Mouse (Mus musculus) forebrain, embryonic 16.5 days (tissue): ENCODE measurements around the gene Nrg4. TPM values are rescaled to one million over a fixed set of nuclear protein-coding genes. Genes with fewer than 3 reads are reported as not detected.

ENCODE experiments used
- ATAC-seq: fragments of 200-750 bp; cut with Nextera tagmentation; 2 replicates; pipeline ENCODE4 v1.8.0; 2017; ENCODE audit warnings: mild to moderate bottlenecking, moderate library complexity
- H3K27ac ChIP-seq: fragments of 300-500 bp; sonication (generic); 2 replicates; pipeline ENCODE4 v1.5.1; 2014; ENCODE audit warnings: low read length, control low read depth
- H3K27me3 ChIP-seq: fragments of 300-500 bp; sonication (generic); replicated peaks from 2 replicates; pipeline ENCODE4 v1.6.1; 2014; ENCODE audit warnings: low read length; ENCODE audit not compliant: control insufficient read depth, insufficient read depth
- H3K36me3 ChIP-seq: fragments of 300-500 bp; sonication (generic); 2 replicates; pipeline ENCODE4 v1.6.1; 2014; ENCODE audit not compliant: control insufficient read depth, insufficient read depth
- H3K4me1 ChIP-seq: fragments of 300-500 bp; sonication (generic); replicated peaks from 2 replicates; pipeline ENCODE4 v1.6.1; 2014; ENCODE audit warnings: low read length; ENCODE audit not compliant: control insufficient read depth, insufficient read depth
- H3K4me2 ChIP-seq: fragments of 300-500 bp; sonication (generic); 2 replicates; pipeline ENCODE4 v1.6.1; 2014; ENCODE audit warnings: mild to moderate bottlenecking, low read length, control low read depth
- H3K4me3 ChIP-seq: fragments of 300-500 bp; sonication (generic); replicated peaks from 2 replicates; pipeline ENCODE4 v1.5.1; 2014; ENCODE audit warnings: mild to moderate bottlenecking, low read length, control low read depth
- H3K9ac ChIP-seq: fragments of 300-500 bp; sonication (generic); replicated peaks from 2 replicates; pipeline ENCODE4 v1.6.1; 2014; ENCODE audit warnings: low read depth, low read length, control low read depth
- H3K9me3 ChIP-seq: fragments of 300-500 bp; sonication (generic); 2 replicates; pipeline ENCODE4 v1.6.1; 2016; ENCODE audit warnings: low read length; ENCODE audit not compliant: control insufficient read depth
- WGBS: fragments of 180-500 bp; shearing (Covaris S2); extraction: QIAGEN DNeasy Blood & Tissue Kit; methylation state at CpG from one replicate; pipeline ENCODE4 v1.1.7; 2014; 5-methylcytosine and 5-hydroxymethylcytosine counted together
- polyA plus RNA-seq: library from polyadenylated mRNA; unstranded; fragments of >200 nt; fragmentation: Nextera tagmentation; extraction: Ambion mirVana; gene quantifications from 2 replicates; pipeline ENCODE4 v1.2.1, GENCODE M21; 2015

Nrg4 gene
- 0.98 and 1.6 TPM in 2 replicates for polyA plus RNA-seq

DNA sequence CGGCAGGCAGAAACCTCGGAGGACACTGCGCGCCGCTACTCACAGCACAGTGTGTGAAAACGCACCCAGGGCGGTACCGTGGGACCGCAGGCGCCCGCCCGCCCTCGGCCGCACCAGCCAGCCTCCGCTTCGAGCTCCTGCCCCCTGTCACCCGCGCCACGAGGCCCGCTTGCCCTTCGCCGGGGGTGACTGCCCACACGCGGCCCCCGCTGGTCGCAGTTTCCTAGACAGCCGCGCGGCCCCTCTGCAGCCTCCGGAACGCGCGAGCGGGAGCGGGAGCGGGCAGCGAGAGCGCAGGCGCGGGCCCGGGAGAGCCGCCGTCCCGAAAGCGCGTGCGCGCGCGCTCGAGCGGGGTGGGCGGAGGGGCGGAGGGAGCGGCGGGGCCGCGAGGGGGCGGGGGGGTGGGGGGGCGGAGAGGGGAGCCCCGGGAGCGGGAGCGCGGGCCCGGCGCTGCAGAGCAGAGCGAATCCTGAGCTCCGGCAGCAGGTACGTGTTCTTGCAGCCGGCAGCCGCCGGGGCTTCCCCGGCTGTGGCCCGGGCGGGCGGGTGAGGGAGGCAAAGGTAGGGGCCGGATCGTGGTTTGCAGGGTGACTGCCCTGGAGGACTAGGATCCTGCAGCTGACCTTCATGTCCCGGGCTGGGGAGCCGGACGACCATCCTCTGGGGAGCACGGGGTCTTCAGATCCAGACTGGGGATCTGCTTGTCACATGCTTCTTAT lies at the start of gene Nrg4, which contains the start of gene Tmem266:
Gene Nrg4, minus strand, starts transcription at position 330 of the 719 bp plus-strand sequence.
Gene Tmem266, plus strand, starts transcription at position 399 of the 719 bp plus-strand sequence.
- peaks cover 10% of the 10 kb centered on the region for H3K4me1 ChIP-seq
- H3K9ac ChIP-seq: peak within 1 kb of the TSS; percentile 92
- peak within 1 kb of the TSS; percentile 37; the same call in 1 of the 2 replicates for H3K27ac ChIP-seq
- H3K4me3 ChIP-seq: peak within 1 kb of the TSS; percentile 89
- peak; percentile 92 for ATAC-seq
- H3K27me3 ChIP-seq: peaks cover 5% of the 10 kb centered on the region
- WGBS: under 1% methylated on average over 57 of the region's 82 CpGs
- no peaks in the 10 kb centered on the region for H3K9me3 ChIP-seq
- peak within 1 kb of the TSS; percentile 72 for H3K4me2 ChIP-seq
- H3K36me3 ChIP-seq: no peaks in the 10 kb centered on the region

DNA sequence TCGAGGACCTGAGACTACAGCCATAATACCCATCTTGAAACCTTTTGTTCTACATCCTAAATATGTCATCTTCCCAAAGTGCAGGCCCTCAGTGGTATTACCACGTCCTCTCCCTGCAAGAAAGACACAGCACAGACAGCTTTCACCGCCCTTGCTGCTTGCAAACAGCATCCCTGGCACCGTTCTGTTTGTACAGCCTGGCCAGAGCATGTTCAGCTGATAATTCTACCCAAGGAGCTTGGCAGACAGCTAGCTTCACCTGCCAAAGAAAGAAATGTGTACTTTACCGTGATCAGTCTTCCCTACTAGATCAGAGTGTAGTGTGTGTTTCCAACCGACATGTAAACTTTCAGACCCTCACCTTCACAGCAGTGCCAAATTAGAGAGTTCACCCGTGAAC lies 45.3 kb upstream of the Nrg4 start:
- ATAC-seq: no peak
- H3K4me3 ChIP-seq: no peak overlapping the region
- no peaks in the 10 kb centered on the region for H3K36me3 ChIP-seq
- no peaks in the 10 kb centered on the region for H3K4me1 ChIP-seq
- WGBS: 75% methylated on average over 7 of the region's 7 CpGs
- no peaks in the 10 kb centered on the region for H3K27me3 ChIP-seq
- no peak overlapping the region for H3K4me2 ChIP-seq
- H3K9me3 ChIP-seq: no peaks in the 10 kb centered on the region
- no peak overlapping the region for H3K27ac ChIP-seq
- no peak overlapping the region for H3K9ac ChIP-seq

DNA sequence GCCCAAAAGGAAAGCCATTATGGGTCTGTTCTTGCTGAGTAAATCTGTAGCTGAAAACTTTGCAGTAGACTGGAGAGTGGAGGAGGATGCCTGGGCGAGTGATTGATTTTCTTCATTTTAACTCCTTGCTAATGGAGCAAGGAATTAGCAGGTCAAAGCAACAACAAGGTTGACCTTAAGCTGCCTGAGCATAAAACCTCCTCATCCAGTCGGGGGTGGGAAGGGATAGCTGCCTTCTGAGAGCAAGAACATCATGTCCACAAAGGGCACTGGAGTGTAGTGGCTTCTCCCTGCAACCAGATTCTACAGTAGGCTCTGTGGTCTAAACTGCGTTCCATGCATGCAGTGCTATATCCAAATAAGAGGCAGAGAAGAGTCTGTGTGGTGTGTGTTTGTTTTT lies 41.4 kb upstream of the Nrg4 start:
- H3K9ac ChIP-seq: no peak overlapping the region
- no peaks in the 10 kb centered on the region for H3K36me3 ChIP-seq
- ATAC-seq: no peak
- H3K27me3 ChIP-seq: no peaks in the 10 kb centered on the region
- H3K27ac ChIP-seq: no peak overlapping the region
- no peak overlapping the region for H3K4me3 ChIP-seq
- 64% methylated on average over 3 of the region's 3 CpGs for WGBS
- no peaks in the 10 kb centered on the region for H3K4me1 ChIP-seq
- no peak overlapping the region for H3K4me2 ChIP-seq
- H3K9me3 ChIP-seq: no peaks in the 10 kb centered on the region

DNA sequence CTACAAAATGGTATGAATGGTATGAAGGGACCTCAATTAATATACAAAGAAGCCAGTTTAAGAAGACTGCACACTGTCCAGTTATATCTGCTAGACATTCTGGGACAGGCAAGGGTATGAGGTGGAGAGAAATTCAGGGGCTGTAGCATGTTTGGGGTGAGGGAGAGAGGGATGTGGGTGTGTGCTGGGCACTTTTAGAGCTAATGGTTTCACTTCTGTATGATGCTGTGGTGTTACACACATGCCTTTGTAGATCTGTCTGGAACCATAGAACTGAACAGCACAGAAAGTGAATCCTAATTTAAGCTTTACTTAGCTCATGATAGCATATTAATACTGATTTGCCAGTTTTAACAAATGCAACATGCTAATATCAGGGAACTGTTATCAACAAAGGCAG lies 37.1 kb upstream of the Nrg4 start:
- no peaks in the 10 kb centered on the region for H3K9me3 ChIP-seq
- ATAC-seq: no peak
- no peak overlapping the region for H3K4me2 ChIP-seq
- no peaks in the 10 kb centered on the region for H3K36me3 ChIP-seq
- H3K9ac ChIP-seq: no peak overlapping the region
- H3K27ac ChIP-seq: no peak overlapping the region
- H3K27me3 ChIP-seq: no peaks in the 10 kb centered on the region
- H3K4me1 ChIP-seq: no peaks in the 10 kb centered on the region
- H3K4me3 ChIP-seq: no peak overlapping the region

DNA sequence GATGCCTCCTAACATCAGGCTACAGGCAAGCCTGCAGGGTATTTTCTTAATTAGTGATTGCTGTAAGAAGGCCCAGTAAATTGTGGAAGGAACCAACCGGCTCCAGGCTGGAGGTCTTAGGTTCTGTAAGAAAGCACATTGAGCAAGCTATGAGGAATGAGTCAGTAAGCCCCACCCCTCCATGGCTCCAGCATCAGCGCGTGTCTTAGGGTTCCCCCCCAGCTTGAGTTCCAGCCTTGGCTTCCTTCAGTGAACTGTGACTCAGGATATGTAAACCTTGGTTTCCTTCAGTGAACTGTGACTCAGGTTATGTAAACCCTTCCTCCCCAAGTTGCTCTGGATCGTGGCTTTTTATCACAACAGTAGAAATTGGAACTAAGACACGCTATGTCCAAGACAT lies 35.3 kb upstream of the Nrg4 start:
- no peak overlapping the region for H3K27ac ChIP-seq
- WGBS: 85% methylated on average over 5 of the region's 5 CpGs
- no peaks in the 10 kb centered on the region for H3K9me3 ChIP-seq
- ATAC-seq: no peak
- no peaks in the 10 kb centered on the region for H3K27me3 ChIP-seq
- H3K4me3 ChIP-seq: no peak overlapping the region
- H3K36me3 ChIP-seq: no peaks in the 10 kb centered on the region
- H3K9ac ChIP-seq: no peak overlapping the region
- H3K4me2 ChIP-seq: no peak overlapping the region
- no peaks in the 10 kb centered on the region for H3K4me1 ChIP-seq

DNA sequence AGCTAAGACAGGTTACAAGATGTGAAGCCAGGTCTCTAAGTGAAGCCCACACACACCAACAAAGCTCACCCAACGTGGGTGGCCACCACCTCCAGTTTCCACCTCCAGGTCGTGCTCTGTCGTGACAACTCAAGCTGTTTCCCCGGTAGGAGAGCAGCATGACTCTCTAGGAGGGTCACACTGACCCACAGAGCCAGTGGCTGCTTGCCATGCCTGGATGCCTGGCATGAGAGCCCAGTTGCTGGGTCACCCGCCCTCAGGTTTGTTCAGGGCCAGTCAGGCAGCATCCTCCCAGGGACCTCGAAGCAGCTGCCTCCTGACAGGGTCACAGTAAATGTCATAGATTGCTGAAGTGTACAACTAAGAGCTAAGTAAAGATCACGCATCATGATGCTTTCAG lies 34.2 kb upstream of the Nrg4 start:
- no peak overlapping the region for H3K9ac ChIP-seq
- H3K4me3 ChIP-seq: no peak overlapping the region
- no peak overlapping the region for H3K27ac ChIP-seq
- H3K4me2 ChIP-seq: no peak overlapping the region
- no peaks in the 10 kb centered on the region for H3K9me3 ChIP-seq
- H3K36me3 ChIP-seq: no peaks in the 10 kb centered on the region
- no peak for ATAC-seq
- H3K4me1 ChIP-seq: no peaks in the 10 kb centered on the region
- 67% methylated on average over 7 of the region's 7 CpGs for WGBS
- H3K27me3 ChIP-seq: no peaks in the 10 kb centered on the region

DNA sequence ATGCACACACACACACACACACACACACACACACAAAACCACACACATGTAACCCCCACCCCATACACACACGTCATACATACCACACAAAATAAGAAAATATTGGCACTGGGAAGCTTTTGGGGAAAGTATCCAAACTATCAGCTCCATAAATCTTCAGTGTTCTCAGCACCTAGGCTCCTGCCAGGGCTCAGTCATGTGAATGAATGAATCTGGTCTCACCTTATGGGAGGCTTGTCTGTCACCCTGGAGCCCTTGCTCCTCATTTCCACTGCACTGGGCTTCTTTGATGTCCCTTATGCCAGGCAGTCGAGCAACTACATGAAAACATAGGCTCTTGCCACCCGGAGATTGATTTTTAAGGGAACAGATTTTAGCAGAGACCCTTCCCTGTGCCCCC lies 33.7 kb upstream of the Nrg4 start:
- Histone ChIP-seq H3K4me2 (no peak overlapping the region), H3K27ac (no peak overlapping the region), H3K9me3 (no peaks in the 10 kb centered on the region), H3K36me3 (no peaks in the 10 kb centered on the region), H3K27me3 (no peaks in the 10 kb centered on the region), H3K4me3 (no peak overlapping the region), H3K9ac (no peak overlapping the region), H3K4me1 (peaks cover under 1% of the 10 kb centered on the region; the same call in 1 of the 2 replicates)
- no peak for ATAC-seq
- WGBS: 85% methylated on average over 3 of the region's 3 CpGs

DNA sequence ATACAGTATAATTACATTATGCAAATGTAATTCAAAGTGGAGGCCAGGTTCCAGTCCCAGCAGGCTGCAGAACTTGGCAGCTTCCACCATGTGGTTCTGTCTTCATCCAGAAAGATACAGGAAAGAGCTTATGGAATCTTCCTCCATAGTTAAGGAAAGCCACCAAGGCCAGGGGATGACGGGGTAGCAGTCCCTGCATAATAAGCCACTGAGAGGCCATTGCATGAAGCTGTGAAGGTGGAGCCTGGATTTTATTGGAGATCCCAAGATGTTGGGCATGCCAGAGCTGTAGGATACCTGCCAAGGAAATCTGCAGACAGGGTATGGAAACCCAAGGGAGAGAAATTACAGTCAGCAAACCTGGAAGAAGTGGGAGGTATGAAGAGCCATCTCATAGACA lies 30.5 kb upstream of the Nrg4 start:
- Histone ChIP-seq H3K9ac (no peak overlapping the region), H3K36me3 (no peaks in the 10 kb centered on the region), H3K4me1 (peaks cover 4% of the 10 kb centered on the region; the same call in 1 of the 2 replicates), H3K4me2 (no peak overlapping the region), H3K27me3 (no peaks in the 10 kb centered on the region), H3K9me3 (no peaks in the 10 kb centered on the region), H3K4me3 (no peak overlapping the region), H3K27ac (no peak overlapping the region; the same call in 1 of the 2 replicates)
- 65% methylated on average over 1 of the region's 1 CpGs for WGBS
- ATAC-seq: no peak

DNA sequence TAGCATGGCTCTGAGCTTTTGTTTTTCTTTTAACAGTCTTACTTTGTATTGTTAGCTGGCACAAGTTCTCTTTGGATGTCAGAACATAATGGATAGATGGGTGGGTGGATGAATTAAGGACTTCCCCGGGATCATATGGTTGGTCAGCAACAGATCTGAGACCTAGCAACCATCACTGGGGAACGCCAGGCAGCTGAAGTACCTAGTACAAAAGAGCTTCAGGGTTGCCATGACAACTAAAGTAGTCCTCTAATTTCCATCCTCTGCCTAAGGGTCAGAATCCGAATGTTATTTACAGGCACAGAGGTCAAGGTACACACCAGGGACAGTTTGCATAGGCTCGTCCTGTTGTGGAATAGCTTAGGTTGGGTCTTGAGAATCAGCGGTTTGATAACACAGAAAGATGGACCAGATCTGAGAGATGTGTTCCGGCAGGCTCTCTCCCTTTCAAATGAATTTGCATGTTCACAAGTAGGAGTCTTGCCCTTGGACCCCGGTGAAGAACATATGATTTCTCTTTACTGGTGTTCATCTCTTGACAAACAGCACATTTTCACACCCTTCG lies 28.7 kb upstream of the Nrg4 start:
- Histone ChIP-seq H3K9me3 (no peaks in the 10 kb centered on the region), H3K4me3 (no peak overlapping the region), H3K4me2 (no peak overlapping the region), H3K36me3 (no peaks in the 10 kb centered on the region), H3K27ac (no peak overlapping the region), H3K9ac (no peak overlapping the region), H3K27me3 (no peaks in the 10 kb centered on the region), H3K4me1 (peaks cover 4% of the 10 kb centered on the region; the same call in 1 of the 2 replicates)
- ATAC-seq: peak; percentile 40; the same call in 1 of the 2 replicates
- 39% methylated on average over 8 of the region's 8 CpGs for WGBS
